Mouse (Mus musculus) hindbrain, postnatal 0 days (tissue): ENCODE results near the gene Myom3. TPM values are rescaled to one million over a fixed set of nuclear protein-coding genes. Genes with fewer than 3 reads are reported as not detected.

ENCODE experiments used
- ATAC-seq: fragments of 200-750 bp; cut with Nextera tagmentation; 2 replicates; pipeline ENCODE4 v1.8.0; 2017; ENCODE audit warnings: mild to moderate bottlenecking, moderate TSS enrichment, moderate library complexity
- DNase-seq: peaks from one replicate; pipeline ENCODE4 v3.0.0-alpha.2; 2015; ENCODE audit warnings: low spot score
- H3K27ac ChIP-seq: fragments of 300-500 bp; sonication (generic); 2 replicates; pipeline ENCODE4 v1.5.1; 2014; ENCODE audit warnings: mild to moderate bottlenecking
- H3K27me3 ChIP-seq: fragments of 300-500 bp; sonication (generic); 2 replicates; pipeline ENCODE4 v1.6.1; 2014; ENCODE audit warnings: low read length, mixed read lengths; ENCODE audit not compliant: insufficient read depth
- H3K36me3 ChIP-seq: fragments of 300-500 bp; sonication (generic); 2 replicates; pipeline ENCODE4 v1.6.1; 2014; ENCODE audit warnings: low read length, mixed read lengths; ENCODE audit not compliant: insufficient read depth
- H3K4me1 ChIP-seq: fragments of 300-500 bp; sonication (generic); 2 replicates; pipeline ENCODE4 v1.6.1; 2014; ENCODE audit warnings: antibody characterized with exemption, low read length, mixed read lengths; ENCODE audit not compliant: insufficient read depth
- H3K4me2 ChIP-seq: fragments of 300-500 bp; sonication (generic); 2 replicates; pipeline ENCODE4 v1.6.1; 2014; ENCODE audit warnings: low read depth, mild to moderate bottlenecking, low read length, moderate library complexity, mixed read lengths
- H3K4me3 ChIP-seq: fragments of 300-500 bp; sonication (generic); 2 replicates; pipeline ENCODE4 v1.5.1; 2014; ENCODE audit warnings: low read length
- H3K9ac ChIP-seq: fragments of 300-500 bp; sonication (generic); replicated peaks from 2 replicates; pipeline ENCODE4 v1.6.1; 2014; ENCODE audit warnings: mild to moderate bottlenecking, low read length, moderate library complexity, mixed read lengths
- H3K9me3 ChIP-seq: fragments of 300-500 bp; sonication (generic); 2 replicates; pipeline ENCODE4 v1.6.1; 2016; ENCODE audit warnings: low read length, mixed read lengths
- CTCF ChIP-seq: IDR thresholded peaks from 2 replicates; pipeline ENCODE4 v1.5.1; 2016; ENCODE audit warnings: antibody characterized with exemption, control low read depth, low read depth
- WGBS: fragments of 180-500 bp; shearing (Covaris S2); extraction: QIAGEN DNeasy Blood & Tissue Kit; methylation state at CpG from one replicate; pipeline ENCODE4 v1.1.7; 2014; 5-methylcytosine and 5-hydroxymethylcytosine counted together
- polyA plus RNA-seq: library from polyadenylated mRNA; unstranded; fragments of >200 nt; fragmentation: Nextera tagmentation; extraction: Ambion mirVana; gene quantifications from 2 replicates; pipeline ENCODE4 v1.2.1, GENCODE M21; 2015
- total RNA-seq: library from RNA; depleted of rRNA; stranded (reverse); fragments of >200 nt; gene quantifications from 2 replicates; pipeline ENCODE4 v1.2.3, GENCODE M21; 2014

Myom3 gene
- total and polyA plus RNA-seq, 2 experiments from 2014 or later = 0.58 to 1.4 TPM

DNA sequence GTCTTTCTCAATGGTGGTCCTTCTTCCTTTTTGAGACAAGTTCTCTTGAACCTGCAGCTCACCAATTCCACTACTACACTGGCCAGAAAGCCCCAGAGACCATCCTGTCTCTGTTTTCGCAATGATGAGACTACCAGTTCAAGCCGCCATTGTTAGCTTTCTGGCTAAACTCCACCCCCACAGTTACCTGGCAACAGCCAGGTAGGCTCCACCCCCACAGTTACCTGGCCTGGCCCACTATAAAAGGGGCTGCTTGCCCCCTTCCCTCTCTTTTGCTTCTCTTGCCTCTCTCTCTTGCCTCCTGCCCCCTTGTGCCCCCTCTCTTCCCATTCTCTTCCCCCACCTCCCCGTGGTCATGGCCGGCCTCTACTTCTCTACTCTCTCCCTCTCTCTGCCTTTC lies 62.3 kb downstream of the Myom3 start:
- no peak for DNase-seq
- 87% methylated on average over 4 of the region's 4 CpGs for WGBS
- H3K4me1 ChIP-seq = no peaks in the 10 kb centered on the region
- H3K36me3 ChIP-seq = no peaks in the 10 kb centered on the region
- no peak for TF ChIP-seq CTCF
- no peaks in the 10 kb centered on the region for H3K9me3 ChIP-seq
- H3K9ac ChIP-seq = no peak overlapping the region
- no peak overlapping the region for H3K4me2 ChIP-seq
- ATAC-seq = no peak
- no peak overlapping the region for H3K4me3 ChIP-seq
- no peaks in the 10 kb centered on the region for H3K27me3 ChIP-seq
- no peak overlapping the region for H3K27ac ChIP-seq

DNA sequence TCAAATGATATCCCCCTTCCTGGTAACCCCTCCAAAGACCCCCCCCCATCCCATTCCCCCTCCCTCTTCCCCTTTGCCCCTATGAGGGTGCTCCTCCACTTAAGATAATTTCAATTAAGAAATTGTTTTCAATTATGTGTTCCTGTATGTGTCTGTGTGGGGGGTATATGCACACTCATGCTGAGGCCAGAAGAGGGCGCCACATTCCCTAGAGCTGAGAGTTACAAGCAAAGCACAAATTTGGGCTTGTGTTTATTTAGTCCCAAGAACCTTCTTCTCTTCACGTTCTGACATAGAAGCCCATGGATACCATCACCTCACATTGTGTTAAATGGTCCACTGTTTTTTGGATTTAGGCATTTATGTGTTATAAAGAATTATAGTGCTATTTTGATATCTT lies 63.8 kb downstream of the Myom3 start:
- H3K4me3 ChIP-seq = no peak overlapping the region
- no peaks in the 10 kb centered on the region for H3K9me3 ChIP-seq
- no peak for ATAC-seq
- 64% methylated on average over 2 of the region's 2 CpGs for WGBS
- no peak overlapping the region for H3K4me2 ChIP-seq
- no peaks in the 10 kb centered on the region for H3K27me3 ChIP-seq
- no peaks in the 10 kb centered on the region for H3K4me1 ChIP-seq
- H3K9ac ChIP-seq = no peak overlapping the region
- H3K36me3 ChIP-seq = no peaks in the 10 kb centered on the region
- no peak overlapping the region for H3K27ac ChIP-seq
- DNase-seq = peak; percentile 69
- peak; percentile 79 for TF ChIP-seq CTCF

DNA sequence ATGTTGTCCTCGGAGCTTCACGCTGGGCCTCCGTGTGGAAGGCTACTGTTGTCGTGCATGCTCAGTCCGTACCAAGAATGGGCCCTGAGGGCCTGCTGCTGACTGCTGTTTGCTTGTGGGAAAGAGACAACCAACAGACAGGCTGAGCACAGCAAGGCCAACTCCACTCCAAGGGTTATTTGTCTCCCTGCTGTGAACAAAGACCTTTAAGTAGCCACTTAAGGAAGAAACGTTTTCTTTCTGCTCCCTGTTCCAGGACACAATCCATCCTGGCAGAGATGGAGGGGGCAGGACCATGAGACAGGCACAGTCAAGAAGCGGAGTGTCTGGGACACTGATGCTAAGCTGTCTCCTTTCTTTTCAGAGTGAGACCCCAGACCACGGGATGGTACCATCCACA lies 64.7 kb downstream of the Myom3 start:
- ATAC-seq (no peak), DNase-seq (no peak)
- no peak overlapping the region for H3K4me3 ChIP-seq
- H3K9ac ChIP-seq = no peak overlapping the region
- no peaks in the 10 kb centered on the region for H3K27me3 ChIP-seq
- no peaks in the 10 kb centered on the region for H3K36me3 ChIP-seq
- 37% methylated on average over 8 of the region's 8 CpGs for WGBS
- H3K4me1 ChIP-seq = peaks cover 8% of the 10 kb centered on the region; the same call in 1 of the 2 replicates
- H3K9me3 ChIP-seq = no peaks in the 10 kb centered on the region
- no peak overlapping the region for H3K4me2 ChIP-seq
- H3K27ac ChIP-seq = no peak overlapping the region
- no peak for TF ChIP-seq CTCF

DNA sequence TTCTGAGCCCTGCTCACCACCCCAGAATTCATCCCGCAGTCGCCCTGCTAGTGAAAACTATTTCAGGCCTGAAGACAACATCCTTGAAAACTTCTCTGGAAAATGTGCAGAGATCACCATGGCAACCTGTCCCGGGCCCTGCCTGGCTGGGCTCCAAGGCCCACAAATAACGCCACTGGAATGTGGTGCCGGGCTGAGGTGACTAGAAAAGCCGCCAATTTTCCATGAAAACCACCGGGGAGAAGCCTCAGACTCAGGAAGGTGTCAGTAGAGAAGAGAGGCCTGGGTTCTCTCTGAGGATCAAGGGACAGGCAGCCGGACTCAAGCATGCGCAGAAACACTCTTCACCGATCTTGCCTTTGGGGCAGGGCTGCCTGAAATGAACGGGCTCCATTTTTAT lies 69.0 kb downstream of the Myom3 start:
- Histone ChIP-seq H3K4me2 (peak overlapping the region; percentile 31), H3K36me3 (no peaks in the 10 kb centered on the region), H3K4me1 (peaks cover 15% of the 10 kb centered on the region; the same call in 1 of the 2 replicates), H3K9me3 (no peaks in the 10 kb centered on the region), H3K27ac (peak overlapping the region; percentile 37), H3K9ac (no peak overlapping the region), H3K4me3 (no peak overlapping the region), H3K27me3 (no peaks in the 10 kb centered on the region)
- DNase-seq = peak; percentile 68
- TF ChIP-seq CTCF = no peak
- peak; percentile 43; the same call in 1 of the 2 replicates for ATAC-seq
- 9% methylated on average over 11 of the region's 11 CpGs for WGBS

DNA sequence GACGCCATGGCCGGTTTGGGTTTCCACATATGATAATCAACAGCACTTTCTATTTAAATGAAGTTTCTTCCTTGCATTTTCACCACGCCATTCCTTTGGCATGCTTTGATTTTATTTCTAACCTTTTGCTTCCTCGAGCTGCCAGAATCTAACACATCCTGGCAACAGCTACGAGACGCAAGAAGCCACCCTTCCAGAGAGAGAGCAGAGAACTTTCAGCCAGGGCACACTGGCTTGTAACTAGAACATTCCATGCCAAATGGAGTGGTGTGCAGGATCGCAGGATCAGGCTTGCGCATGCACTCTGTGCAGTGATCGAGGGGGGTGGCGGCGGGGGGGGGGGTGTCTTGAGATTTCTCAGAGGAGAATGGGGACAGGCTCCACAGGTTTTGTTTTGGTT lies 72.6 kb downstream of the Myom3 start:
- H3K4me1 ChIP-seq = peaks cover 24% of the 10 kb centered on the region; the same call in 1 of the 2 replicates
- ATAC-seq (no peak), DNase-seq (no peak)
- no peaks in the 10 kb centered on the region for H3K27me3 ChIP-seq
- no peak overlapping the region for H3K9ac ChIP-seq
- H3K9me3 ChIP-seq = no peaks in the 10 kb centered on the region
- TF ChIP-seq CTCF = no peak
- no peaks in the 10 kb centered on the region for H3K36me3 ChIP-seq
- 56% methylated on average over 11 of the region's 11 CpGs for WGBS
- no peak overlapping the region for H3K4me2 ChIP-seq
- H3K27ac ChIP-seq = peak overlapping the region; percentile 32; the same call in 1 of the 2 replicates
- no peak overlapping the region for H3K4me3 ChIP-seq

DNA sequence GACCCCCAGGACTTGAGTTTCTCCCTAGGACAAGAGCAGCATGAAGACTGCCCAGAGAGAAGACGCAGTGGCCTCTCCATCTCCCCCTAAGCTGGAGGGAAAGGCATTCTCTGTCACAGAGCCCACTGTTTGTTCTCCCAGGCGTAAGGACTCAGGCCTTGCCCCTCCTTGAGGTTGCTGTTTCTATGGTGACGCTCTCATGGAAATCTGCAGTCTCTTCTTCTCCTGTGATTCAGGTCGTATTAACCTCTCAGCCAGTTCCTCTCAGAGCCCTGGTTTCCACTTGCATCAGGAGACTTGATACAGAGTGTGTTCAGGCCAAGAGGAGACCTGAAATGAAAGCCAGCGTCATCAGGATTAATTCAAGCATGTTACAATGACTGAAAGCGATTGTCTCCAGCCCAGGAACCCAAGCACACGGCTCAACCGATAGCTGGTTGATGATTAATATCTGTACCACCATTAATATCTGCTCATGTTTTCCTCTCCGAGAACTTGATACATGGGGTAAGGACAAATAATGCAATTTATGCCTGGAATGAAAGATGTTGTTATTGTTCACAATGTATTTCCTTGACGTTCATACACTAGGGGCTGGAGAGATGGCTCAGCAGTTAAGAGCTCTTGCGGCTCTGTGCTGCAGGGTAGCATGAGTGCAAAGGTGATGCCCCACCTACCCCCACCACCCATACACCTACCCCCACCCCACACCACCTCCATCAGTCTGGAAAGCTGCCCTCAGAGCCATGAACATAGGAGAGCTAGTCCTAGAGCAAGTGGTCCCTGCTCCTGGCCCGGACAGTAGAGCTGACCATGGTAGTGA lies 74.0 kb downstream of the Myom3 start:
- Histone ChIP-seq H3K27me3 (no peaks in the 10 kb centered on the region), H3K36me3 (no peaks in the 10 kb centered on the region), H3K4me2 (no peak overlapping the region), H3K9ac (no peak overlapping the region), H3K4me1 (peaks cover 22% of the 10 kb centered on the region; the same call in 1 of the 2 replicates), H3K9me3 (no peaks in the 10 kb centered on the region), H3K4me3 (no peak overlapping the region), H3K27ac (peak overlapping the region; percentile 75)
- DNase-seq (peak; percentile 78), ATAC-seq (peak; percentile 82)
- no peak for TF ChIP-seq CTCF
- 33% methylated on average over 12 of the region's 12 CpGs for WGBS
